Mouse (Mus musculus): ENCODE results near the gene Kdelc1. TPM values are rescaled to one million over a fixed set of nuclear protein-coding genes. Genes with fewer than 3 reads are reported as not detected.

The Kdelc1 gene
- total and polyA plus RNA-seq, 3 experiments, result 14.9 to 20.3 (median 18.1) TPM

DNA sequence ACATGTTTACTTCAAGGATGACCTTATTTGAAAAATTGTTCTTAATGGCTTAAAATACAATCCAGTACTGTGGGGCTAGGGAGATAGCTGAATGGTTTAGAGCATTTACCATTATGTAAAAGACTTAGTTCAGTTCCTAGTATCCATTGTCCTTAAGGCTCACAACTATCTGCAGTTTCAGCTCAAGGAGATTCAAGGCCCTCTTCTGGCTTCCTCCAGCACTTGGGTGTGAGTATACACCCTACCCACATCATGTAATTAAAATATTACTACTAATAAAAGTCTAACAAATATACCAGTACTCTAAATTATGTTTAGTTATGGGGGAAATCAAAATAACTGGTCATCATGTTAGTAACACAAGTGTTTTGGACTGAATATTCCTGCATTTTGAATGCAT is 1.0 kb downstream of the Kdelc1 start:
- H3K9ac ChIP-seq (ENCODE audit: low read depth, low read length), result no peak overlapping the region
- intact Hi-C loops (cut with DNase I), result no loop called here

DNA sequence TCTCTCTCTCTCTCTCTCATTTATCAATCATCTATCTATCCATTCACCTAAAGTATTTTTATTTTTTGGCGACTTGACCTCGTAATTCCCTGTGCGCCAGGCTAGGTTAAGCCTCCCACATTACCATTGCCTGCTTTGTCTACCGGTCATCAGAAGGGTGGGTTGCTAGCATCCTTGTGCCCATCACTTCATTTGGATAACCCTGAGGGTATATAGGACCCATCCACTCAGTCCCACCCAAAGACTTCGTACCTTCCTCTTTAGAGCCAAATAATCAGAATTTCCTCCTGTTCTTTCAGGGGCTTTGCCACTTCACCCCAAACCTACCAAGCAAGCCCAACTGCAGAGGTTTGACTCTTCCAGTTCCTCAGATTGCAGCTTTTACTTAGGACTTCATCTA is 15.7 kb downstream of the Kdelc1 start:
- Histone ChIP-seq H3K4me1 (ENCODE audit: control insufficient read depth, insufficient read depth, low read length) (no peaks in the 10 kb centered on the region; the same call in 1 of the 2 replicates), H3K36me3 (ENCODE audit: control insufficient read depth, insufficient read depth, low read length) (no peaks in the 10 kb centered on the region; the same call in 1 of the 2 replicates), H3K27me3 (ENCODE audit: control insufficient read depth, insufficient read depth, low read length) (no peaks in the 10 kb centered on the region), H3K27ac (no peak overlapping the region), H3K9ac (ENCODE audit: low read depth, low read length) (no peak overlapping the region), H3K79me2 (replicated peaks; ENCODE audit: control insufficient read depth, insufficient read depth, low read length) (no peaks in the 10 kb centered on the region), H3K4me3 (no peak overlapping the region)
- TF ChIP-seq POLR2A (IDR thresholded peaks at IDR 0.05; ENCODE audit: insufficient read depth, low read depth, low read length) (no peak), CTCF (IDR thresholded peaks at IDR 0.05) (no peak), EP300 (IDR thresholded peaks at IDR 0.05; ENCODE audit: insufficient read depth, low read depth, low read length) (no peak)
- DNase-seq, result no peak
- WGBS, result 16% methylated on average over 5 of the region's 5 CpGs
- intact Hi-C loops (cut with DNase I), result loop anchor here (1.0 to 10.0 kb wide), 5 partner anchors 17 to 1248 kb away; partner anchors contain the start of genes AI597479, Ercc5, Mrps9 and Tgfbrap1

More for the DNA sequence above, 1.0 kb downstream of the Kdelc1 start:
- DNase-seq, result no peak
- H3K27ac ChIP-seq, result 0 out of 2 replicates have a peak overlapping the region, but pooled peaks have one; percentile 93
- TF ChIP-seq EP300 (IDR thresholded peaks at IDR 0.05; ENCODE audit: insufficient read depth, low read depth, low read length), result no peak
- no peak for TF ChIP-seq POLR2A (IDR thresholded peaks at IDR 0.05; ENCODE audit: insufficient read depth, low read depth, low read length)
- TF ChIP-seq CTCF (IDR thresholded peaks at IDR 0.05), result no peak
- no peaks in the 10 kb centered on the region for H3K79me2 ChIP-seq (replicated peaks; ENCODE audit: control insufficient read depth, insufficient read depth, low read length)
- no peaks in the 10 kb centered on the region; the same call in none of the 2 replicates for H3K36me3 ChIP-seq (ENCODE audit: control insufficient read depth, insufficient read depth, low read length)
- H3K4me1 ChIP-seq (ENCODE audit: control insufficient read depth, insufficient read depth, low read length), result no peaks in the 10 kb centered on the region
- H3K27me3 ChIP-seq (ENCODE audit: control insufficient read depth, insufficient read depth, low read length), result no peaks in the 10 kb centered on the region
- peak overlapping the region; percentile 79; the same call in 1 of the 2 replicates for H3K4me3 ChIP-seq

DNA sequence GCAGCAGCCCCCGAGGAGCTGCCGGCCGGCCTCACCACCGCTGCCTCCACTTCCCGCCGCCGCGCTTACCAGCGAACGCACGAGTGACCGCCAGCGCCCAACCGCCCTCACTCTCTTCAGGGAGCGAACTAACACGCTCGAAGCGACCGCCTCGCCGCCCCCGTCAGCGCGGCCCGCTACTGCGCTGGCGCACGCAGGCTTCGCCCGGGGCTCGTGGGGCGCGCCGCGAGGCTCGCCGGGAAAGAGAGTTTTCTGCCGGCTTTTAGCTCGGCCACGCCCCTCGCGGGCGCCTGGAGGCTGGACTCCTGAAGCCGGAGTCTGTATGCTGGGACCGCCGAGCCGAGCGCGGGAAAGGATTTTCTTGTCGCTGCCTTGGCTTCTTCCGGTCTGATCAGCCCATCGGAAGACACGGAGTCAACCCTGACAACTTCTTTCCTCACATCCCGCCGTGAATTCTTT is 16.3 kb downstream of the Kdelc1 start, which contains the start of gene Tex30:
Gene Tex30 (minus strand): TSS at position 183 of the 459 bp plus-strand sequence.
- TF ChIP-seq EP300 (IDR thresholded peaks at IDR 0.05; ENCODE audit: insufficient read depth, low read depth, low read length) (no peak), POLR2A (IDR thresholded peaks at IDR 0.05; ENCODE audit: insufficient read depth, low read depth, low read length) (peak; percentile 71), CTCF (IDR thresholded peaks at IDR 0.05) (peak; percentile 36)
- Histone ChIP-seq H3K9ac (ENCODE audit: low read depth, low read length) (peak within 1 kb of the TSS; percentile 87), H3K27me3 (ENCODE audit: control insufficient read depth, insufficient read depth, low read length) (no peaks in the 10 kb centered on the region), H3K79me2 (replicated peaks; ENCODE audit: control insufficient read depth, insufficient read depth, low read length) (no peaks in the 10 kb centered on the region), H3K27ac (peak within 1 kb of the TSS; percentile 79), H3K4me1 (ENCODE audit: control insufficient read depth, insufficient read depth, low read length) (no peaks in the 10 kb centered on the region; the same call in 1 of the 2 replicates), H3K4me3 (peak within 1 kb of the TSS; percentile 83), H3K36me3 (ENCODE audit: control insufficient read depth, insufficient read depth, low read length) (no peaks in the 10 kb centered on the region)
- WGBS, result 1% methylated on average over 55 of the region's 55 CpGs
- DNase-seq, result peak; percentile 94 to 97
- intact Hi-C loops (cut with DNase I), result loop anchor here (1.0 to 10.0 kb wide), 5 partner anchors 18 to 1247 kb away; partner anchors contain the start of genes AI597479, Ercc5, Mrps9 and Tgfbrap1

DNA sequence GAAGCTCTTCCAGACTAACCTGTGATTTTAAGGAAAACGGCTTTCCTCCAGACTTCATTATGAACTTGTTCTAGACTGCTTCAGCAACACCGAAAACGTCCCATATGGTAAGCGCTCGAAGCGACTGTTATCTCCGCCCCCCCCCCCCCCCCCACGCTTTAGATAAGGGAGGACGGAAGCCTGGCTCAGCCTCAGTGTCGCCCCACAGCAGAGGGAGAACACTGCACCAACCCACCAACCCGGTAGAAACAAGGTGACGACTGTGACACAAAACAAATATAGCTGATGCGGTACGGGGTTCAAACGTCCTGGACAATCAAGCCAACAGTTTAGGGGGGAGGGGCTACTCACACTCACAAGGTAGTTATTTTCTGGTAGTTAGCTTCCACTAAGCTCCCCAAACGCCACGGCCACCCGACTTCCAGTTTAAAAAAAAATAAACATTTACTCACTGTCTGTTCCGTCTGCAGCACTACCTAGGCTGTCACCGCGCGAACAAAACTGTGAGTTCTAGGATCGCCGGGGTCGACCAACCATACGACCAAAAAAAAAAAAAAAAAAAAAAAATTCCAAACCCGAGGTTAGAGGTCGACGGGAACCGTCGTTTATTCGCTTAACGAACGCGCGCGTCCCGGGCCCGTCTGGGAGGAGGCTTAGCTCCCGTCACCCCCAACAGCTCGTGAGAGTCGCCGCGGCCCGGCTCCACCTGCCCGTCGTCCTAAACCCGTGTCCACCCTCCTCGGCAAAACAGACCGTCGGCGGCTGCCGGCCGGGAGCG is 17.0 kb downstream of the Kdelc1 start:
- DNase-seq, result peak; percentile 27 to 48
- Histone ChIP-seq H3K27ac (peak overlapping the region; percentile 79), H3K4me3 (peak overlapping the region; percentile 83), H3K27me3 (ENCODE audit: control insufficient read depth, insufficient read depth, low read length) (no peaks in the 10 kb centered on the region), H3K79me2 (replicated peaks; ENCODE audit: control insufficient read depth, insufficient read depth, low read length) (no peaks in the 10 kb centered on the region), H3K36me3 (ENCODE audit: control insufficient read depth, insufficient read depth, low read length) (no peaks in the 10 kb centered on the region), H3K9ac (ENCODE audit: low read depth, low read length) (peak overlapping the region; percentile 87), H3K4me1 (ENCODE audit: control insufficient read depth, insufficient read depth, low read length) (no peaks in the 10 kb centered on the region; the same call in 1 of the 2 replicates)
- WGBS, result under 1% methylated on average over 55 of the region's 55 CpGs
- TF ChIP-seq EP300 (IDR thresholded peaks at IDR 0.05; ENCODE audit: insufficient read depth, low read depth, low read length) (no peak), CTCF (IDR thresholded peaks at IDR 0.05) (no peak), POLR2A (IDR thresholded peaks at IDR 0.05; ENCODE audit: insufficient read depth, low read depth, low read length) (no peak)
- intact Hi-C loops (cut with DNase I), result loop anchor here (1.0 to 10.0 kb wide), 5 partner anchors 19 to 1247 kb away; partner anchors contain the start of genes AI597479, Ercc5, Mrps9 and Tgfbrap1

DNA sequence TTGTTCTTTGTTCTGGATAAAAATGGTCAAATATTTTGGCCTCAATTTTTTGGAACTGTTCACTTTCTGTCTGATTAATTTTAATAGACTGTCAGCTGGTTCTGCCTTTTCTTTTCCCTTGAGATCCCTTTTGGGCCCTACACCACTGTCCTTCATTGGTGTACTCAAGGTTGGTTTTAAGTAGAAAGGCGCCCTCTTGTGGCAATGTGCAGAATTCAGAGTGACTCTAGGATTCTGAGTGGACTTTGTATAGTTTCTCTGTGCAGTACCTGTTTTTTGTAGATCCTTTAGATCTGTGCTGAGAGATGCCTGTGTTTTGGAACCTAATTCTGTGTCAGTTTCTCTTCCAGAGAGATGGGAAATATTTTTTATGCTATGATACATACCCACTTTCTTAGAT is 54.0 kb downstream of the Kdelc1 start:
- Histone ChIP-seq H3K36me3 (ENCODE audit: control insufficient read depth, insufficient read depth, low read length) (no peaks in the 10 kb centered on the region), H3K4me3 (no peak overlapping the region), H3K27ac (no peak overlapping the region), H3K4me1 (ENCODE audit: control insufficient read depth, insufficient read depth, low read length) (no peaks in the 10 kb centered on the region), H3K27me3 (ENCODE audit: control insufficient read depth, insufficient read depth, low read length) (no peaks in the 10 kb centered on the region), H3K9ac (ENCODE audit: low read depth, low read length) (no peak overlapping the region), H3K79me2 (replicated peaks; ENCODE audit: control insufficient read depth, insufficient read depth, low read length) (no peaks in the 10 kb centered on the region)
- peak in 1 of 2 experiments; percentile 15 for DNase-seq
- 3% methylated on average over 1 of the region's 1 CpGs for WGBS
- intact Hi-C loops (cut with DNase I), result no loop called here
- TF ChIP-seq POLR2A (IDR thresholded peaks at IDR 0.05; ENCODE audit: insufficient read depth, low read depth, low read length) (no peak), EP300 (IDR thresholded peaks at IDR 0.05; ENCODE audit: insufficient read depth, low read depth, low read length) (no peak), CTCF (IDR thresholded peaks at IDR 0.05) (peak; percentile 79)

Measured in heart, adult 2 months (tissue).